Mouse (Mus musculus) testis, adult 2 months (tissue): Measurements from ENCODE around the gene Lima1.

Experiments
- CTCF ChIP-seq: fragments of 200-500 bp; IDR thresholded peaks from 2 replicates; pipeline ENCODE4 v1.5.1; 2012; ENCODE audit warnings: low read depth, mild to moderate bottlenecking, inconsistent platforms, low read length, moderate library complexity; ENCODE audit not compliant: control insufficient read depth, insufficient read depth, insufficient replicate concordance
- POLR2A ChIP-seq: fragments of 200-500 bp; IDR thresholded peaks from 2 replicates; pipeline ENCODE4 v1.6.1; 2012; ENCODE audit warnings: low read depth, mild to moderate bottlenecking, inconsistent platforms, low read length, moderate library complexity; ENCODE audit not compliant: control insufficient read depth

GRCm38 (mm10) chr15:99790464-99790863, 84.8 kb downstream of the Lima1 start:
- TF ChIP-seq CTCF: no peak
- TF ChIP-seq POLR2A: no peak
